8 mouse cellular contexts compared by ENCODE assay signal in genomic region chr16:94472515-94472951, GRCm38 (mm10). TPM values are rescaled to one million over a fixed set of nuclear protein-coding genes. Genes with fewer than 3 reads are reported as not detected.
DNase-seq lines count a peak whose midpoint lies in the region; ATAC-seq and TF ChIP-seq lines count a peak whose summit lies in the region.

No protein-coding gene starts in this region.

- H3K9me3 ChIP-seq in forebrain, embryonic 11.5 days (ENCODE audit: control insufficient read depth, low read length) = no peaks in the 10 kb centered on the region
- no peaks in the 10 kb centered on the region for H3K9me3 ChIP-seq in forebrain, embryonic 10.5 days

- no peak for DNase-seq in forebrain, embryonic 11.5 days (ENCODE audit: low spot score)
- no peak for DNase-seq in forebrain, embryonic 10.5 days (ENCODE audit: extremely low spot score, low spot score)
- peak; percentile 74 for DNase-seq in cerebellum, adult 11-12 months
- DNase-seq in frontal cortex, postnatal 36 days (ENCODE audit: low spot score in 2 of 2) = peak; percentile 82 to 90
- DNase-seq in kidney, postnatal 14 days = peak; percentile 26
- no peak for DNase-seq in lung, adult 2 months
- peak; percentile 81 for DNase-seq in right cerebral cortex, postnatal 25 days
- no peak for DNase-seq in embryo, embryonic 10 days (ENCODE audit: low spot score)

- no peak overlapping the region for H3K4me3 ChIP-seq in forebrain, embryonic 11.5 days (ENCODE audit: low read depth, low read length)
- H3K4me3 ChIP-seq in forebrain, embryonic 10.5 days = no peak overlapping the region
- no peak overlapping the region for H3K4me3 ChIP-seq in lung, adult 2 months (replicated peaks; ENCODE audit: extremely low read depth, low read depth, low read length)

- no peaks in the 10 kb centered on the region for H3K4me1 ChIP-seq in forebrain, embryonic 11.5 days (replicated peaks; ENCODE audit: control insufficient read depth, insufficient read depth, low read length)
- no peaks in the 10 kb centered on the region for H3K4me1 ChIP-seq in forebrain, embryonic 10.5 days
- H3K4me1 ChIP-seq in lung, adult 2 months (ENCODE audit: control insufficient read depth, insufficient read depth, low read length) = peaks cover 12% of the 10 kb centered on the region

- 0 out of 2 replicates have a peak overlapping the region, but pooled peaks have one; percentile 2 for H3K9ac ChIP-seq in forebrain, embryonic 11.5 days (ENCODE audit: low read length)

- peak; percentile 22; the same call in 1 of the 2 replicates for TF ChIP-seq CTCF in lung, adult 2 months (IDR thresholded peaks at IDR 0.05; ENCODE audit: insufficient read depth, low read length)

- H3K4me2 ChIP-seq in forebrain, embryonic 11.5 days (ENCODE audit: low read depth, low read length, severe bottlenecking) = no peak overlapping the region

- no peak for ATAC-seq in forebrain, embryonic 11.5 days (replicated peaks; ENCODE audit: low FRiP score)

- no peaks in the 10 kb centered on the region for H3K27me3 ChIP-seq in forebrain, embryonic 11.5 days (ENCODE audit: control insufficient read depth, insufficient read depth, low read length)
- no peaks in the 10 kb centered on the region for H3K27me3 ChIP-seq in forebrain, embryonic 10.5 days (ENCODE audit: poor library complexity, severe bottlenecking)

- TF ChIP-seq POLR2A in lung, adult 2 months (IDR thresholded peaks at IDR 0.05; ENCODE audit: borderline replicate concordance, extremely low read depth, low read depth, low read length) = no peak

- WGBS in forebrain, embryonic 11.5 days = 66% methylated on average over 8 of the region's 8 CpGs
- 77% methylated on average over 8 of the region's 8 CpGs for WGBS in forebrain, embryonic 10.5 days
- 25% methylated on average over 8 of the region's 8 CpGs for WGBS in lung, adult 2 months

- H3K36me3 ChIP-seq in forebrain, embryonic 11.5 days (ENCODE audit: control insufficient read depth, insufficient read depth, low read length) = peaks cover 12% of the 10 kb centered on the region
- peaks cover 64% of the 10 kb centered on the region for H3K36me3 ChIP-seq in forebrain, embryonic 10.5 days (replicated peaks)

- peak overlapping the region; percentile 25; the same call in 1 of the 2 replicates for H3K27ac ChIP-seq in forebrain, embryonic 11.5 days (ENCODE audit: low read depth, low read length)
- no peak overlapping the region for H3K27ac ChIP-seq in forebrain, embryonic 10.5 days

RNA-seq across cellular contexts. Expression of gene Vps26c, which starts 54.1 kb away (rescaled TPM):
- polyA plus RNA-seq in forebrain, embryonic 11.5 days (2014; fragmentation: Nextera tagmentation; extraction: Ambion mirVana) = 51.3 and 59.6 TPM in 2 replicates
- polyA plus RNA-seq in forebrain, embryonic 10.5 days (2016; fragmentation: Nextera tagmentation; extraction: Ambion mirVana) = 55.8 and 56.1 TPM in 2 replicates
- 25.8 and 40.7 TPM in 2 replicates for polyA plus RNA-seq in lung, adult 2 months (2012; rRNA removed)

Comparison
In these comparisons a context has a peak if more than half of its experiments do, and no peak if none do; other contexts are left out.
1. DNase-seq: peak in cerebellum, adult 11-12 months (single experiment), frontal cortex, postnatal 36 days (2 of 2), kidney, postnatal 14 days (single experiment) and right cerebral cortex, postnatal 25 days (single experiment); none in forebrain, embryonic 11.5 days (single experiment), forebrain, embryonic 10.5 days (single experiment), lung, adult 2 months (single experiment) and embryo, embryonic 10 days (single experiment).